Mouse (Mus musculus) limb, embryonic 14.5 days (tissue): ENCODE results near the gene Sars2. TPM values are rescaled to one million over a fixed set of nuclear protein-coding genes. Genes with fewer than 3 reads are reported as not detected.

Experiments used
- ATAC-seq: fragments of 200-750 bp; cut with Nextera tagmentation; 2 replicates; pipeline ENCODE4 v1.8.0; 2017; ENCODE audit warnings: low read depth, moderate number of reproducible peaks, moderate TSS enrichment; ENCODE audit not compliant: low FRiP score
- DNase-seq: peaks from one replicate; pipeline ENCODE4 v3.0.0-alpha.2; 2015; ENCODE audit warnings: low spot score
- H3K27ac ChIP-seq: fragments of 300-500 bp; sonication (generic); replicated peaks from 2 replicates; pipeline ENCODE4 v1.5.1; 2014; ENCODE audit warnings: low read depth, mild to moderate bottlenecking, low read length, moderate library complexity, mixed read lengths
- H3K27me3 ChIP-seq: fragments of 300-500 bp; sonication (generic); 2 replicates; pipeline ENCODE4 v1.6.1; 2014; ENCODE audit warnings: low read length, mixed read lengths; ENCODE audit not compliant: control insufficient read depth, insufficient read depth
- H3K36me3 ChIP-seq: fragments of 300-500 bp; sonication (generic); 2 replicates; pipeline ENCODE4 v1.6.1; 2014; ENCODE audit warnings: mild to moderate bottlenecking, low read length, moderate library complexity, mixed read lengths; ENCODE audit not compliant: control insufficient read depth, insufficient read depth
- H3K4me1 ChIP-seq: fragments of 300-500 bp; sonication (generic); 2 replicates; pipeline ENCODE4 v1.6.1; 2014; ENCODE audit warnings: antibody characterized with exemption, low read length, mixed read lengths; ENCODE audit not compliant: control insufficient read depth, insufficient read depth
- H3K4me2 ChIP-seq: fragments of 300-500 bp; sonication (generic); replicated peaks from 2 replicates; pipeline ENCODE4 v1.6.1; 2014; ENCODE audit warnings: low read depth, mild to moderate bottlenecking, low read length, moderate library complexity; ENCODE audit not compliant: severe bottlenecking
- H3K4me3 ChIP-seq: fragments of 300-500 bp; sonication (generic); replicated peaks from 2 replicates; pipeline ENCODE4 v1.5.1; 2014; ENCODE audit warnings: low read length
- H3K9ac ChIP-seq: fragments of 300-500 bp; sonication (generic); 2 replicates; pipeline ENCODE4 v1.6.1; 2014; ENCODE audit warnings: mild to moderate bottlenecking, low read depth, low read length, moderate library complexity; ENCODE audit not compliant: severe bottlenecking
- H3K9me3 ChIP-seq: fragments of 300-500 bp; sonication (generic); 2 replicates; pipeline ENCODE4 v1.6.1; 2016; ENCODE audit warnings: low read length; ENCODE audit not compliant: control insufficient read depth
- POLR2A ChIP-seq: fragments of 200-500 bp; IDR thresholded peaks from 2 replicates; pipeline ENCODE4 v1.8.0; 2012; ENCODE audit warnings: inconsistent platforms, mild to moderate bottlenecking, moderate library complexity, borderline replicate concordance; ENCODE audit not compliant: insufficient read depth, insufficient read length; ENCODE audit errors: extremely low read depth
- WGBS: fragments of 180-500 bp; shearing (Covaris S2); extraction: QIAGEN DNeasy Blood & Tissue Kit; methylation state at CpG from one replicate; pipeline ENCODE4 v1.1.7; 2014; 5-methylcytosine and 5-hydroxymethylcytosine counted together
- polyA plus RNA-seq, 2 experiments: library from polyadenylated mRNA; depleted of rRNA in 1 of 2; stranded (reverse) in 1 of 2; unstranded in 1 of 2; fragments of >200 nt; fragmentation: Nextera tagmentation in 1 of 2; extraction: Ambion mirVana in 1 of 2; gene quantifications; 2 replicates each; pipeline versions ENCODE4 v1.2.1 to v1.2.3; 2012 to 2014

Gene Sars2
- polyA plus RNA-seq, 2 experiments, result 22.0 to 32.6 TPM

GRCm38 (mm10) chr7:28799994-28800393 is 58.2 kb downstream of the Sars2 start:
- Histone ChIP-seq H3K36me3 (no peaks in the 10 kb centered on the region), H3K9me3 (0 out of 2 replicates have a peak, but pooled peaks cover 3% of the 10 kb centered on the region), H3K4me3 (no peak overlapping the region), H3K4me1 (peaks cover 24% of the 10 kb centered on the region), H3K27me3 (no peaks in the 10 kb centered on the region), H3K4me2 (no peak overlapping the region), H3K27ac (no peak overlapping the region), H3K9ac (no peak overlapping the region)
- no peak for DNase-seq
- TF ChIP-seq POLR2A, result no peak
- no peak for ATAC-seq
- WGBS, result 95% methylated on average over 9 of the region's 9 CpGs

- 62% methylated on average over 3 of the region's 3 CpGs for WGBS
Observed at GRCm38 (mm10) chr7:28801451-28801850, 59.7 kb downstream of the Sars2 start.

GRCm38 (mm10) chr7:28801901-28802670 is 60.3 kb downstream of the Sars2 start:
- peak overlapping the region; percentile 28; the same call in 1 of the 2 replicates for H3K4me2 ChIP-seq
- H3K4me1 ChIP-seq, result peaks cover 24% of the 10 kb centered on the region
- no peak overlapping the region for H3K4me3 ChIP-seq
- TF ChIP-seq POLR2A, result no peak
- H3K36me3 ChIP-seq, result no peaks in the 10 kb centered on the region
- WGBS, result 15% methylated on average over 10 of the region's 10 CpGs
- DNase-seq (peak; percentile 72), ATAC-seq (peak; percentile 42; the same call in 1 of the 2 replicates)
- H3K27me3 ChIP-seq, result no peaks in the 10 kb centered on the region
- H3K9me3 ChIP-seq, result 0 out of 2 replicates have a peak, but pooled peaks cover 3% of the 10 kb centered on the region
- H3K9ac ChIP-seq, result no peak overlapping the region
- peak overlapping the region; percentile 90 for H3K27ac ChIP-seq

More at GRCm38 (mm10) chr7:28801451-28801850, 59.7 kb downstream of the Sars2 start:
- peak overlapping the region; percentile 90 for H3K27ac ChIP-seq
- H3K9ac ChIP-seq, result no peak overlapping the region
- no peak for TF ChIP-seq POLR2A
- no peak overlapping the region for H3K4me3 ChIP-seq
- H3K9me3 ChIP-seq, result 0 out of 2 replicates have a peak, but pooled peaks cover 3% of the 10 kb centered on the region
- DNase-seq (no peak), ATAC-seq (no peak)
- no peaks in the 10 kb centered on the region for H3K27me3 ChIP-seq
- no peaks in the 10 kb centered on the region for H3K36me3 ChIP-seq
- H3K4me1 ChIP-seq, result peaks cover 24% of the 10 kb centered on the region
- H3K4me2 ChIP-seq, result no peak overlapping the region

- no peak for TF ChIP-seq POLR2A
- Histone ChIP-seq H3K27me3 (no peaks in the 10 kb centered on the region), H3K9ac (0 out of 2 replicates have a peak overlapping the region, but pooled peaks have one; percentile 3), H3K36me3 (no peaks in the 10 kb centered on the region), H3K4me3 (no peak overlapping the region), H3K27ac (peak overlapping the region; percentile 90), H3K4me1 (peaks cover 29% of the 10 kb centered on the region), H3K4me2 (peak overlapping the region; percentile 28; the same call in 1 of the 2 replicates), H3K9me3 (0 out of 2 replicates have a peak, but pooled peaks cover 3% of the 10 kb centered on the region)
- DNase-seq (peak; percentile 57), ATAC-seq (peak; percentile 61; the same call in 1 of the 2 replicates)
- 10% methylated on average over 10 of the region's 10 CpGs for WGBS
Observed at GRCm38 (mm10) chr7:28802846-28803588, 61.2 kb downstream of the Sars2 start.

Other genes with a start within 250 kb of the Sars2 start
- gene Ifnl2, start 231.5 kb upstream of the Sars2 start, polyA plus RNA-seq (2012; rRNA removed), result not detected in 2 replicates
- gene Ifnl2, start 231.5 kb upstream of the Sars2 start, polyA plus RNA-seq (2014; fragmentation: Nextera tagmentation; extraction: Ambion mirVana), result not detected in 2 replicates
- gene Ifnl3, start 219.2 kb upstream of the Sars2 start, polyA plus RNA-seq (2012; rRNA removed), result not detected in 2 replicates
- gene Ifnl3, start 219.2 kb upstream of the Sars2 start, polyA plus RNA-seq (2014; fragmentation: Nextera tagmentation; extraction: Ambion mirVana), result not detected in 2 replicates
- gene Sycn, start 201.1 kb upstream of the Sars2 start, polyA plus RNA-seq (2012; rRNA removed), result 0.14 and 0.85 TPM in 2 replicates
- not detected in 2 replicates for gene Sycn, start 201.1 kb upstream of the Sars2 start, polyA plus RNA-seq (2014; fragmentation: Nextera tagmentation; extraction: Ambion mirVana)
- not detected in 2 replicates for gene Nccrp1, start 194.7 kb upstream of the Sars2 start, polyA plus RNA-seq (2012; rRNA removed)
- gene Nccrp1, start 194.7 kb upstream of the Sars2 start, polyA plus RNA-seq (2014; fragmentation: Nextera tagmentation; extraction: Ambion mirVana), result not detected in 2 replicates
- gene Samd4b, start 143.8 kb upstream of the Sars2 start, polyA plus RNA-seq (2012; rRNA removed), result 82.0 and 129 TPM in 2 replicates
- 33.0 and 35.1 TPM in 2 replicates for gene Samd4b, start 143.8 kb upstream of the Sars2 start, polyA plus RNA-seq (2014; fragmentation: Nextera tagmentation; extraction: Ambion mirVana)
- 27.6 and 29.6 TPM in 2 replicates for gene Pak4, start 143.8 kb upstream of the Sars2 start, polyA plus RNA-seq (2012; rRNA removed)
- 21.3 and 26.3 TPM in 2 replicates for gene Pak4, start 143.8 kb upstream of the Sars2 start, polyA plus RNA-seq (2014; fragmentation: Nextera tagmentation; extraction: Ambion mirVana)
- 0.08 and 0.54 TPM in 2 replicates for gene Acp7, start 110.7 kb upstream of the Sars2 start, polyA plus RNA-seq (2012; rRNA removed)
- gene Acp7, start 110.7 kb upstream of the Sars2 start, polyA plus RNA-seq (2014; fragmentation: Nextera tagmentation; extraction: Ambion mirVana), result 0.10 TPM in 1 of 2 replicates, not detected in the other
- 19.5 and 24.0 TPM in 2 replicates for gene Fbxo27, start 49.1 kb upstream of the Sars2 start, polyA plus RNA-seq (2012; rRNA removed)
- 7.4 and 9.0 TPM in 2 replicates for gene Fbxo27, start 49.1 kb upstream of the Sars2 start, polyA plus RNA-seq (2014; fragmentation: Nextera tagmentation; extraction: Ambion mirVana)
- gene Fbxo17, start 25.2 kb upstream of the Sars2 start, polyA plus RNA-seq (2012; rRNA removed), result 34.8 and 43.3 TPM in 2 replicates
- gene Fbxo17, start 25.2 kb upstream of the Sars2 start, polyA plus RNA-seq (2014; fragmentation: Nextera tagmentation; extraction: Ambion mirVana), result 25.6 and 29.0 TPM in 2 replicates
- 82.6 and 92.6 TPM in 2 replicates for gene Mrps12, start 172 bp upstream of the Sars2 start, polyA plus RNA-seq (2012; rRNA removed)
- gene Mrps12, start 172 bp upstream of the Sars2 start, polyA plus RNA-seq (2014; fragmentation: Nextera tagmentation; extraction: Ambion mirVana), result 134 and 135 TPM in 2 replicates
- gene Ccer2, start 14.2 kb downstream of the Sars2 start, polyA plus RNA-seq (2012; rRNA removed), result 0.06 and 0.24 TPM in 2 replicates
- 0.54 TPM in 1 of 2 replicates, not detected in the other for gene Ccer2, start 14.2 kb downstream of the Sars2 start, polyA plus RNA-seq (2014; fragmentation: Nextera tagmentation; extraction: Ambion mirVana)
- 107 and 113 TPM in 2 replicates for gene Sirt2, start 24.7 kb downstream of the Sars2 start, polyA plus RNA-seq (2012; rRNA removed)
- gene Sirt2, start 24.7 kb downstream of the Sars2 start, polyA plus RNA-seq (2014; fragmentation: Nextera tagmentation; extraction: Ambion mirVana), result 73.7 and 89.3 TPM in 2 replicates
- gene Nfkbib, start 25.5 kb downstream of the Sars2 start, polyA plus RNA-seq (2012; rRNA removed), result 27.4 and 31.0 TPM in 2 replicates
- gene Nfkbib, start 25.5 kb downstream of the Sars2 start, polyA plus RNA-seq (2014; fragmentation: Nextera tagmentation; extraction: Ambion mirVana), result 37.4 and 41.9 TPM in 2 replicates
- gene Rinl, start 47.0 kb downstream of the Sars2 start, polyA plus RNA-seq (2012; rRNA removed), result 2.3 and 2.5 TPM in 2 replicates
- 2.6 and 2.8 TPM in 2 replicates for gene Rinl, start 47.0 kb downstream of the Sars2 start, polyA plus RNA-seq (2014; fragmentation: Nextera tagmentation; extraction: Ambion mirVana)
- gene Hnrnpl, start 66.5 kb downstream of the Sars2 start, polyA plus RNA-seq (2012; rRNA removed), result 525 and 571 TPM in 2 replicates
- 208 and 225 TPM in 2 replicates for gene Hnrnpl, start 66.5 kb downstream of the Sars2 start, polyA plus RNA-seq (2014; fragmentation: Nextera tagmentation; extraction: Ambion mirVana)
- gene Ech1, start 83.2 kb downstream of the Sars2 start, polyA plus RNA-seq (2012; rRNA removed), result 165 and 172 TPM in 2 replicates
- 176 and 200 TPM in 2 replicates for gene Ech1, start 83.2 kb downstream of the Sars2 start, polyA plus RNA-seq (2014; fragmentation: Nextera tagmentation; extraction: Ambion mirVana)
- gene Lgals4, start 91.9 kb downstream of the Sars2 start, polyA plus RNA-seq (2012; rRNA removed), result 17.9 and 18.0 TPM in 2 replicates
- gene Lgals4, start 91.9 kb downstream of the Sars2 start, polyA plus RNA-seq (2014; fragmentation: Nextera tagmentation; extraction: Ambion mirVana), result 5.9 and 7.0 TPM in 2 replicates
- 198 and 208 TPM in 2 replicates for gene Lgals7, start 121.9 kb downstream of the Sars2 start, polyA plus RNA-seq (2012; rRNA removed)
- 37.9 and 48.4 TPM in 2 replicates for gene Lgals7, start 121.9 kb downstream of the Sars2 start, polyA plus RNA-seq (2014; fragmentation: Nextera tagmentation; extraction: Ambion mirVana)
- gene Capn12, start 139.4 kb downstream of the Sars2 start, polyA plus RNA-seq (2012; rRNA removed), result 0.19 and 0.25 TPM in 2 replicates
- gene Capn12, start 139.4 kb downstream of the Sars2 start, polyA plus RNA-seq (2014; fragmentation: Nextera tagmentation; extraction: Ambion mirVana), result 0.58 and 0.94 TPM in 2 replicates
- gene Actn4, start 220.3 kb downstream of the Sars2 start, polyA plus RNA-seq (2012; rRNA removed), result 268 and 299 TPM in 2 replicates
- 295 and 304 TPM in 2 replicates for gene Actn4, start 220.3 kb downstream of the Sars2 start, polyA plus RNA-seq (2014; fragmentation: Nextera tagmentation; extraction: Ambion mirVana)
- gene Eif3k, start 239.9 kb downstream of the Sars2 start, polyA plus RNA-seq (2012; rRNA removed), result 473 and 518 TPM in 2 replicates
- 450 TPM in 2 replicates for gene Eif3k, start 239.9 kb downstream of the Sars2 start, polyA plus RNA-seq (2014; fragmentation: Nextera tagmentation; extraction: Ambion mirVana)
- gene Map4k1, start 240.1 kb downstream of the Sars2 start, polyA plus RNA-seq (2012; rRNA removed), result 9.3 and 9.5 TPM in 2 replicates
- 6.4 and 7.0 TPM in 2 replicates for gene Map4k1, start 240.1 kb downstream of the Sars2 start, polyA plus RNA-seq (2014; fragmentation: Nextera tagmentation; extraction: Ambion mirVana)